Mouse (Mus musculus) ovary, adult 18-20 months (tissue): ENCODE results near the gene Psmc2.

ENCODE experiments used
- DNase-seq: peaks from one replicate; pipeline ENCODE4 v3.0.0; 2022; ENCODE audit warnings: low spot score, mixed read lengths

Psmc2 gene

DNA sequence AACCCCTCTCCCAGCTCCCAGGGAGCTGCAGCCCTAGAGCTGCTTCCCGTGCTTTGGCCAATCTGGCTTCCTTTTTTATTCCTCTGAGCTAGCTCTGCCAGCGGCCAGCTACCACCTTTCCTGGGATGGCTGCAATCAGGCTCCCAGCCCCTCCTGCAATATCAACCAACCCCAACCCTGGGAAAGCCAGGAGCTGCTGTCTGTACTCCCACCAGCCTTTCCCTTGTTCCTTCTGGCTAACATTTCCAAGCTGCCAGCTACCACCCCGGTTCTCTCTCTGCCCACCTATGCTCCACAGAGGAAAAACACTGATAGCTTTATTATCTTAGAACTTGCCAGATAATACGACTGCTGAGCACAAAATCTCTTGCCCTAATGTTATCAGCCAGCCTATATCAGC lies 19.8 kb downstream of the Psmc2 start:
- DNase-seq, result no peak

- no peak for DNase-seq
Observed at GRCm38 (mm10) chr5:21810924-21811323, 25.8 kb downstream of the Psmc2 start.

DNA sequence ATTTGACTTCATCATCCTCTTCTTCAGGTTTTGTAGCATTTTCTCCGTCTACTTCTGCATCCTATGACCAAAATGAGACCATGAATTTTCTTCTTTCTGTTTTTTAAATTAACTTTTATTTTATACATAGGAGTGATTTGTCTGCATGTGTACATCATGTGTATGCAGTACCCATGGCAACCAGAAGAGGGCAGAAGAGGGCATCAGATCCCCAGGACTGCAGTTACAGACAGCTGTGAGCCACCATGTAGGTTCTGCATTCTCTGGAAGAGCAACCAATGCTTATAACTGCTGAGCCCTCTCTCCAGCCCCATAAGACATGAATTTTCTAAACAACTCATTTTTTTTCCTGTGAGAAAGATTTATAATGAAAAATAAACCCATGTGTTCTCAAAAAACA lies 28.9 kb downstream of the Psmc2 start:
- no peak for DNase-seq

- DNase-seq, result no peak
Observed at GRCm38 (mm10) chr5:21826370-21826769, 41.3 kb downstream of the Psmc2 start.

GRCm38 (mm10) chr5:21827643-21828042 lies 42.6 kb downstream of the Psmc2 start:
- no peak for DNase-seq

GRCm38 (mm10) chr5:21828855-21829254 lies 43.8 kb downstream of the Psmc2 start:
- DNase-seq, result no peak

DNA sequence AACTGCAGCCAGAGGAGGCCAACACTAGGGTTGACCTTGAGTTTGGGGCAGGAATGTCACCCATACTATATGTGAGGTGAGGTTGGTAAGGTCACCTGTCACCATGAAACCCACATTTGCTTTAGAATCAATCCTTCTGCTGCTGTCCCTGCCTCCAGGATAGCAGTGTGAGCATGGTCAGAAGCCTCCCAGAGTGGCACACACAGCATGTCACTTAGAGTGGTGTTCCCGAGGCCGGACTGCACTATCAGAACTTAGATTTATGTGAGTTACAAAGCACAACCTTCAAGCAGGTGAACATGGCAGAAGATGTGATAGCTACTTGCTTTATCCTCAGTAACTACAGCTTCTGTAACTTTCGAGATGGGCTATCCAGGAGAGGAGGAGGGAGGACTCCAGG lies 46.7 kb downstream of the Psmc2 start:
- no peak for DNase-seq

DNA sequence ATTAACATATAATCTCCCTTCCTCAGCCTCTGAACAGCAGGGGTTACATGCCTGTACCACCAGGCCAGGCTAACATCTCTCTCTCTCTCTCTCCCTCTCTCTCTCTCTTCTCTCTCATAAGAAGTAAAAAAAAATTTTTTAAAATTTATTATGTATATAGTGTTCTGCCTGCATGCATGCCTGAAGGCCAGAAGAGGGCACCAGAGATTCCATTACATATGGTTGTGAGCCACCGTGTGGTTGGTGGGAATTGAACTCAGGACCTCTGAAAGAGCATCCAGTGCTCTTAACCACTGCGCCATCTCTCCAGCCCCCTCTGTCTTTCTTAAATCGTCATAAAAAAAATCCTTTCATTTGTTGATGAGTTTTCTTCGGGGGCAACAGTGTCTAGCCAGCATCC lies 59.6 kb downstream of the Psmc2 start:
- DNase-seq, result no peak

- no peak for DNase-seq
Observed at GRCm38 (mm10) chr5:21846616-21847290, 61.7 kb downstream of the Psmc2 start.

DNA sequence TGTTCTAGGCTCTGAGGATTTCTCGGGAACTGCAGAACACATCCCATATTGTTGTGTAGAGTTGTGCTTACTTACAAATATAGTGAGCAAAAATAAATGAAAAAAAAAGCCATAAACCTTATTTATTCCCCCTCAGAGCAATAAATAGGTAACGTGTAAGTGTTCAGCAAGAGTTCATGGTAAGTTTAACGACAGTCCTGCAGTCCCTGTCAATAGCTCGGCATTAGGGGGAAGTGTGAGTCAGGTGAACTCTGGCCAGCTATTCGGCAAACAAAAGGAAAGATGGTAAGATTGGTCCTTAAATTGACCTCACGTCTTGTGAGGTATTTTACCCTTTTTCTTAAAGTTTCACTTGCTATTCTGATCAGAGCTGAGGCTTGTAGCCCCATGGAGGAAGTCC lies 62.4 kb downstream of the Psmc2 start:
- DNase-seq, result no peak

DNA sequence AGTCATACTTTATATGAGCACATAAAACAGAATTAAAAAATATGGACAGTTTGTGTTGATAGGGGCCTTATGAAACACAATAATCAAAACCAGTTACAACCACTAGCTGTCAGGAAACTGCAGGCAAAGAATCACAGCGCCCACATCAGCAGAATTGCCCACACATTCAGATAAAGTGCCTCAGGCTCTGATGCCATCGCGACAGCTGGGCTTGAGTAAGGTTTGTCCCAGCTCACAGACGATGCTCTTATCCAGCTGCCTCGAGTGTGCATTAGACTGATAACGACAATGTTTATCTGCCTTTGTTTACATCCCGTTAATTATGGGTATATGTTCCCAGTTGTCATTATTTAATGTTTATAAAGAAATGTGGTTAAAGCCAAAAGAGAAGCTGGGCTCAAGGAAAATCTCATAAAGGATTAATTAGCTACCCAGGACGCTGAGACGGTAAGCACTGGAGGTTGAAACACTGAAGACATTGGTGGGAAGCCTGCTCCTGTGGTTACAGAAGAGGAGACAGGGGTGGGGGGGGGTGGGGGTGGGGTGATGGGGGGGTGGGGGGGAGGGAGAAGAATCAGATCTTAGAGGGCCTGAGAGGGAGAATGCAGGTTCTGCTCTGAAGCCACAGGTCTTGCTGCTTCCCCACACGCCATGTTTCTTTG lies 66.7 kb downstream of the Psmc2 start:
- DNase-seq, result no peak
